Mouse (Mus musculus) hindbrain, embryonic 16.5 days (tissue): Measurements from ENCODE around the gene Hesx1. TPM values are rescaled to one million over a fixed set of nuclear protein-coding genes. Genes with fewer than 3 reads are reported as not detected.

Source experiments
- ATAC-seq: fragments of 200-750 bp; cut with Nextera tagmentation; 2 replicates; pipeline ENCODE4 v1.8.0; 2017; ENCODE audit warnings: moderate TSS enrichment, moderate library complexity
- H3K27ac ChIP-seq: fragments of 300-500 bp; sonication (generic); 2 replicates; pipeline ENCODE4 v1.5.1; 2014; ENCODE audit warnings: low read depth, mild to moderate bottlenecking, control low read depth, low read length, moderate library complexity
- H3K27me3 ChIP-seq: fragments of 300-500 bp; sonication (generic); replicated peaks from 2 replicates; pipeline ENCODE4 v1.6.1; 2014; ENCODE audit warnings: low read length; ENCODE audit not compliant: control insufficient read depth, insufficient read depth
- H3K36me3 ChIP-seq: fragments of 300-500 bp; sonication (generic); 2 replicates; pipeline ENCODE4 v1.6.1; 2014; ENCODE audit warnings: mild to moderate bottlenecking, low read length, moderate library complexity, mixed read lengths; ENCODE audit not compliant: control insufficient read depth, insufficient read depth
- H3K4me1 ChIP-seq: fragments of 300-500 bp; sonication (generic); 2 replicates; pipeline ENCODE4 v1.6.1; 2014; ENCODE audit warnings: low read depth, low read length; ENCODE audit not compliant: control insufficient read depth, insufficient read depth
- H3K4me2 ChIP-seq: fragments of 300-500 bp; sonication (generic); 2 replicates; pipeline ENCODE4 v1.6.1; 2014; ENCODE audit warnings: mild to moderate bottlenecking, low read length, control low read depth, moderate library complexity
- H3K4me3 ChIP-seq: fragments of 300-500 bp; sonication (generic); 2 replicates; pipeline ENCODE4 v1.5.1; 2014; ENCODE audit warnings: mild to moderate bottlenecking, low read length, control low read depth, moderate library complexity
- H3K9ac ChIP-seq: fragments of 300-500 bp; sonication (generic); 2 replicates; pipeline ENCODE4 v1.6.1; 2014; ENCODE audit warnings: low read depth, mild to moderate bottlenecking, control low read depth, low read length, moderate library complexity
- H3K9me3 ChIP-seq: fragments of 300-500 bp; sonication (generic); 2 replicates; pipeline ENCODE4 v1.6.1; 2014; ENCODE audit warnings: mild to moderate bottlenecking, low read length, moderate library complexity; ENCODE audit not compliant: control insufficient read depth
- WGBS: fragments of 180-500 bp; shearing (Covaris S2); extraction: QIAGEN DNeasy Blood & Tissue Kit; methylation state at CpG from one replicate; pipeline ENCODE4 v1.1.7; 2014; 5-methylcytosine and 5-hydroxymethylcytosine counted together
- polyA plus RNA-seq: library from polyadenylated mRNA; unstranded; fragments of >200 nt; fragmentation: Nextera tagmentation; extraction: Ambion mirVana; gene quantifications from 2 replicates; pipeline ENCODE4 v1.2.1, GENCODE M21; 2015

Hesx1 gene
- polyA plus RNA-seq, 1 experiment from 2014 or later = 0.48 TPM

- Histone ChIP-seq H3K4me2 (no peak overlapping the region), H3K9ac (no peak overlapping the region), H3K27me3 (no peaks in the 10 kb centered on the region), H3K36me3 (no peaks in the 10 kb centered on the region), H3K9me3 (peaks cover 5% of the 10 kb centered on the region; the same call in 1 of the 2 replicates), H3K4me3 (no peak overlapping the region), H3K4me1 (peaks cover 12% of the 10 kb centered on the region), H3K27ac (no peak overlapping the region)
- ATAC-seq = 0 out of 2 replicates have a peak, but pooled peaks have one; percentile 50
- WGBS = 35% methylated on average over 7 of the region's 7 CpGs
These were observed 18.0 kb upstream of the Hesx1 start for GRCm38 (mm10) chr14:26976212-26976611.

GRCm38 (mm10) chr14:26977500-26977899 lies 16.7 kb upstream of the Hesx1 start:
- H3K9me3 ChIP-seq = peaks cover 6% of the 10 kb centered on the region; the same call in 1 of the 2 replicates
- H3K4me3 ChIP-seq = no peak overlapping the region
- WGBS = 33% methylated on average over 2 of the region's 2 CpGs
- no peak for ATAC-seq
- no peaks in the 10 kb centered on the region for H3K27me3 ChIP-seq
- no peak overlapping the region for H3K4me2 ChIP-seq
- no peaks in the 10 kb centered on the region for H3K36me3 ChIP-seq
- H3K4me1 ChIP-seq = peaks cover 10% of the 10 kb centered on the region
- no peak overlapping the region for H3K9ac ChIP-seq
- H3K27ac ChIP-seq = no peak overlapping the region

- H3K4me3 ChIP-seq = no peak overlapping the region
- no peaks in the 10 kb centered on the region for H3K27me3 ChIP-seq
- H3K27ac ChIP-seq = no peak overlapping the region
- H3K4me1 ChIP-seq = peaks cover 10% of the 10 kb centered on the region
- H3K9me3 ChIP-seq = peaks cover 6% of the 10 kb centered on the region; the same call in 1 of the 2 replicates
- WGBS = 89% methylated on average over 3 of the region's 3 CpGs
- no peak overlapping the region for H3K4me2 ChIP-seq
- H3K9ac ChIP-seq = no peak overlapping the region
- ATAC-seq = no peak
- H3K36me3 ChIP-seq = no peaks in the 10 kb centered on the region
These were observed 14.4 kb upstream of the Hesx1 start for GRCm38 (mm10) chr14:26979808-26980207.

- Histone ChIP-seq H3K4me3 (no peak overlapping the region), H3K9ac (no peak overlapping the region), H3K27me3 (no peaks in the 10 kb centered on the region), H3K36me3 (no peaks in the 10 kb centered on the region), H3K9me3 (peaks cover 6% of the 10 kb centered on the region; the same call in 1 of the 2 replicates), H3K4me2 (no peak overlapping the region), H3K27ac (no peak overlapping the region), H3K4me1 (peaks cover 10% of the 10 kb centered on the region)
- 97% methylated on average over 8 of the region's 8 CpGs for WGBS
- ATAC-seq = no peak
These were observed 13.2 kb upstream of the Hesx1 start for GRCm38 (mm10) chr14:26981021-26981420.

- H3K27ac ChIP-seq = no peak overlapping the region
- H3K36me3 ChIP-seq = no peaks in the 10 kb centered on the region
- no peak for ATAC-seq
- no peak overlapping the region for H3K9ac ChIP-seq
- H3K4me1 ChIP-seq = peaks cover 7% of the 10 kb centered on the region; the same call in 1 of the 2 replicates
- H3K4me2 ChIP-seq = no peak overlapping the region
- no peaks in the 10 kb centered on the region for H3K27me3 ChIP-seq
- H3K4me3 ChIP-seq = no peak overlapping the region
- 61% methylated on average over 5 of the region's 5 CpGs for WGBS
- peaks cover 6% of the 10 kb centered on the region; the same call in 1 of the 2 replicates for H3K9me3 ChIP-seq
These were observed 12.6 kb upstream of the Hesx1 start for GRCm38 (mm10) chr14:26981494-26982149.

- ATAC-seq = no peak
- Histone ChIP-seq H3K4me1 (0 out of 2 replicates have a peak, but pooled peaks cover 2% of the 10 kb centered on the region), H3K27ac (no peak overlapping the region), H3K27me3 (no peaks in the 10 kb centered on the region), H3K4me3 (no peak overlapping the region), H3K9ac (no peak overlapping the region), H3K36me3 (no peaks in the 10 kb centered on the region), H3K4me2 (no peak overlapping the region), H3K9me3 (peaks cover 6% of the 10 kb centered on the region; the same call in 1 of the 2 replicates)
- WGBS = 83% methylated on average over 5 of the region's 5 CpGs
These were observed 12.1 kb upstream of the Hesx1 start for GRCm38 (mm10) chr14:26982150-26982530.

- Histone ChIP-seq H3K4me2 (no peak overlapping the region), H3K4me3 (no peak overlapping the region), H3K9ac (no peak overlapping the region), H3K36me3 (no peaks in the 10 kb centered on the region), H3K4me1 (no peaks in the 10 kb centered on the region), H3K27me3 (no peaks in the 10 kb centered on the region), H3K27ac (no peak overlapping the region), H3K9me3 (no peaks in the 10 kb centered on the region)
- 73% methylated on average over 2 of the region's 2 CpGs for WGBS
- no peak for ATAC-seq
These were observed 5.5 kb upstream of the Hesx1 start for GRCm38 (mm10) chr14:26988694-26989093.

GRCm38 (mm10) chr14:26991622-26992021 lies 2.6 kb upstream of the Hesx1 start:
- Histone ChIP-seq H3K27ac (no peak overlapping the region), H3K4me1 (peaks cover 3% of the 10 kb centered on the region; the same call in 1 of the 2 replicates), H3K4me2 (no peak overlapping the region), H3K9ac (no peak overlapping the region), H3K36me3 (no peaks in the 10 kb centered on the region), H3K27me3 (no peaks in the 10 kb centered on the region), H3K4me3 (no peak overlapping the region), H3K9me3 (no peaks in the 10 kb centered on the region)
- 63% methylated on average over 18 of the region's 18 CpGs for WGBS
- no peak for ATAC-seq

GRCm38 (mm10) chr14:26993427-26993826 lies 789 bp upstream of the Hesx1 start:
- Histone ChIP-seq H3K4me3 (no peak overlapping the region), H3K9me3 (no peaks in the 10 kb centered on the region), H3K27me3 (no peaks in the 10 kb centered on the region), H3K27ac (no peak overlapping the region), H3K36me3 (no peaks in the 10 kb centered on the region), H3K9ac (no peak overlapping the region), H3K4me2 (no peak overlapping the region), H3K4me1 (peaks cover 3% of the 10 kb centered on the region; the same call in 1 of the 2 replicates)
- ATAC-seq = no peak
- 76% methylated on average over 3 of the region's 3 CpGs for WGBS
